Mouse (Mus musculus): ENCODE measurements around the gene Fbxo31.
A peak's percentile ranks its signal among the peaks of the same experiment; 100 is the strongest.

GRCm38 (mm10) chr8:121532381-121532780 lies 46.2 kb downstream of the Fbxo31 start:
- TF ChIP-seq POLR2A (IDR thresholded peaks at IDR 0.05; ENCODE audit: insufficient read depth, low read depth, low read length): no peak
- peak; percentile 13; the same call in 1 of the 2 replicates for TF ChIP-seq CTCF (IDR thresholded peaks at IDR 0.05; ENCODE audit: insufficient read depth, low read depth, low read length)

Data from olfactory bulb, adult 2 months (tissue).